Mouse (Mus musculus): ENCODE data around the gene Efna2.

Gene Efna2

DNA sequence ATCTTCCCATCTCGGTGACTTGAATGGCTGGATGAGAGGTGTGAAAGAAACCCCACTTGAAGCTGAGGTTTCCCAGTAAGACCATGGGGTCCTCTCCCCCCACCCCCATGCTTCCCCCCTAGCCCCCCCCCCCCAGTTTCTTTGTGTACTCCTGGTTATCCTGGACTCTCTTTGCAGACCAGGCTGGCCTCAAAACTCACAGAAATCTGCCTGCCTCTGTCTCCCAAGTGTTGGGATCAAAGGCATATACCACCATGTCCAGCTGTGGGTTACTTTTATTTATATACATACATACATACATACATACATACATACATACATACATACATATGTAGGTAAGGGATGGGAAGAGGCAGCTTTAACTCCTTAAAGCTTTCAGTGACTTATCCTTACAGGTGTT, 10.2 kb upstream of the Efna2 start:
- DNase-seq = no peak

- no peak for DNase-seq
Observed at GRCm38 (mm10) chr10:80169651-80170050, 9.6 kb upstream of the Efna2 start.

DNA sequence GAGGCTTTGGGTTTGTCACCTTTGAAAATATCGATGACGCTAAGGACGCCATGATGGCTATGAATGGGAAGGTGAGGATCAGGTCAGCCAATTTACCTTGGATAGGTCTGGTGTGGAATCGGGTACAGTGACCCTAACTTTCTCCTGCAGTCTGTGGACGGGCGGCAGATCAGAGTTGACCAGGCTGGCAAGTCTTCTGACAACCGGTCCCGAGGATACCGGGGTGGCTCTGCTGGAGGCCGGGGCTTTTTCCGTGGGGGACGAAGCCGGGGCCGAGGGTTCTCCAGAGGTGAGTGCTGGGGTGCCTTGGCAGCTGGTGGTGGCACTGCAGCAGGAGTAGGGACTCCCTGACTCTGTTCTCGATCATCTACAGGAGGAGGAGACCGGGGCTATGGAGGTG, 9.2 kb upstream of the Efna2 start:
- DNase-seq = peak in 1 of 2 experiments; percentile 22

GRCm38 (mm10) chr10:80170601-80171021, 8.7 kb upstream of the Efna2 start:
- peak in 1 of 2 experiments; percentile 19 for DNase-seq

DNA sequence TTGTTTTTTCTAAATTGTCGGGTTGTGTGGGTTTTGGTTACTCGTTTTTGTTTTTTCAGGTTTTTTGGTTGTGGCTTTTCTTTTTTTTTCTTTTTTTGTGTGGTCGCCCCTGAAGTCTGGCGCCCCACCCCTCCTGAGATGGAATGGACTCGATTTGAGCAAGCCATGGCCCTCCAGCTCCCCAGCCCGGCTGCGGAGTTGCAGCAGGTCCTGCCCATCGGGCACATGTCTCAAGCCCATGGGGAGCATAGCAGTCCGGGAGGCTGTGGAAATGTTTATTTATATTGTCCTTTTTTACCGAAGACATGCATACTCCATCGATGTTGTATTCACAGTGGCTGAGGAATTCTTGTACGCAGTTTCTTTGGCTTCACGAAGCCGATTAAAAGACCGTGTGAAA, 8.0 kb upstream of the Efna2 start:
- DNase-seq = peak in 1 of 2 experiments; percentile 12

GRCm38 (mm10) chr10:80171760-80172526, 7.3 kb upstream of the Efna2 start:
- peak; percentile 43 to 63 for DNase-seq

DNA sequence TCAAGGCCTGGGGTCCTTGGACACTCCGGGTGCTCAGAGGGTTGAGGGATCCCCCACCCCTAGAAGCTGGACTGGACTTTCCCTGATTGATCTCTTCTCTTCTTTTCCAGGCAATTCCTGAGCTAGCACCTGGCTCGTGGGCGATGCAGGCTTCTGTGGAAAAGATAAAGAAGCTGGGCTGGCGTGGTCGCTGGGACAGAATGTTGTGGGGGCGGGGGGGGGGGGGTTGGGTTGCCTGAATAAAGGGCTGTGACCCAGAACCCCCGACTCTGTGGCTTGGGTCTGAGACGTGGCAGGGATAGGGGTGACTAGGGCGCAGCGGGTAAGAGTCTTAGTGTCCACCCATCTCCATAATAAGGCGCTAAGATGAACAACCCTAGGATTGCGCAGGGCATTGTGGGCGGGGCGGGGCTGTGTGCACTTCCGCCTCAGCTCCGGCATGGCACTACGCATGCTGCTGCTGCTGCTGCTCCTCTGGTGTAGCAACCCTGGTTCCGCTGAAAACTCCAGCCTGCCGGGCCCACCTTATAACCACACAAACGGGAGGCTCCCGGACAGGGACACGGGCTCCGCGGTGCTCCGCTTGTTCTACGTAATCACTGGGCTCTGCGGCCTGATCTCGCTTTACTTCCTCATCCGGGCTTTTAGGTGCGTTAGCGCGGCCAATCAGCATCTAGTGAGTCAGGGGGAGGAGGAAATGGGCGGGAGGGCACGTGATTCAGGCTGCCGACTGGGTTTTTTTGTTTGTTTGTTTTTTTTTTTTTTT, 6.6 kb upstream of the Efna2 start, which contains the start of gene 1600002K03Rik:
TSS of gene 1600002K03Rik (plus strand) at position 418 of the 766 bp plus-strand sequence.
- peak; percentile 85 to 87 for DNase-seq

DNA sequence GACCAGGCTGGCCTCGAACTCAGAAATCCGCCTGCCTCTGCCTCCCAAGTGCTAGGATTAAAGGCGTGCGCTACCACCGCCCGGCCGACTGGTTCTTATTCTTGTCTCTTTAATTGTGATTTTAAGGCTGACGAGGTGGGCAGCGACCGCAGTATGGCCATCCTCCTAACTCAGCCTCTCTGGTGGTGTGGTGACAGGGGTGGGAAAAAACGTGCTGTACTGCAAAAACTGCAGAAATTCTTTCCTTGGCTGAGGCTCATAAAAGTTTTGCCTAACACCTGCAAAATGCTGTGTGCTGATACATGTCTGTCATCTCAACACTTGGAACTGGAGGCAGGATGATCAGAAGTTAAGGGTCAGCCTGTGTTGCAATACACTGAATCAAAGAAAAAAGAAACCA, 5.9 kb upstream of the Efna2 start:
- DNase-seq = peak in 1 of 2 experiments; percentile 55

GRCm38 (mm10) chr10:80173955-80174640, 5.2 kb upstream of the Efna2 start:
- peak; percentile 42 to 59 for DNase-seq

DNA sequence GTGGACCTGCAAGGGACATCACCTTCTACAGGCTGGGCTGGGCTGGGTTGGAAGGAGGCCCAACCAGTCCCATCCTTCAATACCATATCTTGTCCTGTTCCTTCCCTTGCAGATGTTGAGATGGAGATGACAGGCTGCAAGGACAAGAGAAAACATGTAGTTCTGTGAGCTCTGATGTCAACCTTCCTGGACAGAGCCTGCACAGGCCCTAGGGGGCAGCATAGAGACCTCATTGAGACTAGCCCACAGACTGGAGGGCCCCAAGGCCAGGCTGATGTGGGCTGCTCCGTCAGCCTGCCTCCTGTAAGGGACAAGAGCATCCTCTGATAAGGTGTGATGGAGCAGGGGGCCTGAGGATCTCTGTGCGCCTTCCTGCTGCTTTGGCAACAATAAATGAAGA, 4.6 kb upstream of the Efna2 start:
- peak; percentile 52 to 59 for DNase-seq

GRCm38 (mm10) chr10:80175536-80176269, 3.6 kb upstream of the Efna2 start:
- peak; percentile 69 to 72 for DNase-seq

GRCm38 (mm10) chr10:80176270-80176834, 2.9 kb upstream of the Efna2 start:
- DNase-seq = peak in 1 of 2 experiments; percentile 19

GRCm38 (mm10) chr10:80177441-80178279, 1.6 kb upstream of the Efna2 start:
- DNase-seq = no peak

GRCm38 (mm10) chr10:80180288-80180687, 1.0 kb downstream of the Efna2 start:
- no peak for DNase-seq

DNA sequence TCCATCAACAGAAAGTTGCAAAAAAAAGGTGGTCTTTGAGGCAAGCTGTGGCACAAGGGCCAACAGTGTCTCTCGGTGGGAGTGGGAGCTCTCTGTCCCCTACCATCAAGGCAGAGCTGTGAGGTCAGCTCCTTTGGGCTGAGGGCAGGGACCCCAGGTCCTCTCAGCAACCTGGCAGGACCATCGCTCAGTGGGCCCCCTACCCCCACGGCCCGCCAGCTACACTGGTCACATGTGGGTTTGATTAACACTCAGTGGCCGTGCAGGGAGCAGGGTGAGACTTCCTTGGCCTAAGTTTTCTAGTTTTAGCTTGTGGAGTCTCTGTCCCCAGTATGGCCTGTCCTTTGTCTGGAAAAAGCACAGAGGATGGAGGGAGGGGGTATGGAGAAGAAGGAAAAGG, 1.5 kb downstream of the Efna2 start:
- DNase-seq = no peak

DNA sequence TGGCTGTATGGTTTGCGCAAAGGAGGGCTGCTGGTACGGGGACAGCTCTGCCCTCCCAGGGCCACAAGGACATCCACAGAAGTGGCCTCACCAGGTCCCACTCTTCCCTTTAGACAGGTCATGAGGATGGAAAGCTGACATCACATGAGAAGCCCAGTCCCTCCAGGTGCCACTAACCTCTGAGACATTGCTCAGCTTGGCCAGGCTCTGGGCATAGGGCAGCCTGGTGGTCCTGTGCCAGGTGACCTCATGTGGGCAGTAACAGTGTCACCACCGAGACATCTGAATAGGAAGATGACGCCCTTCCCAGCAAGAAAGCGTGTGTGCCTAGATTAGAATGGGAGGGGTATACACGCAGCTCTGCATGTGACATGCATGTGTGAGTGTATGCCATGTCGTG, 3.3 kb downstream of the Efna2 start:
- no peak for DNase-seq

GRCm38 (mm10) chr10:80186649-80187048, 7.4 kb downstream of the Efna2 start:
- no peak for DNase-seq

- no peak for DNase-seq
Observed at GRCm38 (mm10) chr10:80187739-80188138, 8.5 kb downstream of the Efna2 start.

- DNase-seq = no peak
Observed at GRCm38 (mm10) chr10:80188453-80189024, 9.3 kb downstream of the Efna2 start.

GRCm38 (mm10) chr10:80189999-80190398, 10.7 kb downstream of the Efna2 start:
- DNase-seq = peak in 1 of 2 experiments; percentile 20
